8 mouse cellular contexts compared by ENCODE assay signal in the genomic region with DNA sequence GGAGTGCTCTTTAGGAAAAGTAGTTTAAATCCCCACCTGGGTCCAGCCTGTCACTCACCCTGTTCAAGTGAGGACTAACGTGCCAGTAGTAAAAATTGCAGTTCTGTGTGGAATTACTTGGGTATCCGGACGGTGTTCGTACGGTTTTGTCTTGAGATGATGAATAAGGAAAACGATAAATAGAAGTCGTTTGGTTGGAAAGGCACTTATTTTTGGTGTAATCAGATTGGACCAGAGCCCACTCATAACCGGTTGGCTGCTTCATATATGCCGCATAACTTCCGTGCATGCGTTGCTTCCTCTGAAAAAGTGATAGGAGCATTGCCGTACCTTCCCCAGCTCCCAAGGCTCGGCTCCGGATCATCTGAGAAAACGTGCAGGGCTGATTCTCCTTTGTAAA. TPM values are rescaled to one million over a fixed set of nuclear protein-coding genes. Genes with fewer than 3 reads are reported as not detected.
DNase-seq lines count a peak whose midpoint lies in the region; ATAC-seq and TF ChIP-seq lines count a peak whose summit lies in the region.

No protein-coding gene starts in this region.

- H3K4me3 ChIP-seq in heart, embryonic 11.5 days (ENCODE audit: low read depth, low read length) = peak overlapping the region; percentile 87
- peak overlapping the region; percentile 95 for H3K4me3 ChIP-seq in G1E (ENCODE audit: low read depth, low read length)
- H3K4me3 ChIP-seq in forebrain, embryonic 11.5 days (ENCODE audit: low read depth, low read length) = peak overlapping the region; percentile 89
- H3K4me3 ChIP-seq in limb, embryonic 14.5 days (replicated peaks; ENCODE audit: low read length) = peak overlapping the region; percentile 98
- H3K4me3 ChIP-seq in neural tube, embryonic 14.5 days (ENCODE audit: low read depth, low read length) = peak overlapping the region; percentile 96

- no peak for DNase-seq in heart, postnatal 14 days
- DNase-seq in G1E (ENCODE audit: low spot score) = peak; percentile 49
- no peak for DNase-seq in forebrain, embryonic 11.5 days (ENCODE audit: low spot score)
- peak; percentile 39 for DNase-seq in limb, embryonic 14.5 days (ENCODE audit: low spot score)
- DNase-seq in yolk sac, embryonic 10.5 days (ENCODE audit: low spot score) = no peak
- no peak for DNase-seq in right cerebral cortex, adult 18-20 months

- no peak for TF ChIP-seq CTCF in G1E (IDR thresholded peaks at IDR 0.05; ENCODE audit: low read depth, low read length)

- H3K27me3 ChIP-seq in heart, embryonic 11.5 days (ENCODE audit: control insufficient read depth, insufficient read depth, low read length) = no peaks in the 10 kb centered on the region
- H3K27me3 ChIP-seq in G1E (ENCODE audit: insufficient read depth, low read length) = no peaks in the 10 kb centered on the region
- H3K27me3 ChIP-seq in forebrain, embryonic 11.5 days (ENCODE audit: control insufficient read depth, insufficient read depth, low read length) = no peaks in the 10 kb centered on the region
- H3K27me3 ChIP-seq in limb, embryonic 14.5 days (ENCODE audit: control insufficient read depth, insufficient read depth, low read length) = no peaks in the 10 kb centered on the region
- no peaks in the 10 kb centered on the region for H3K27me3 ChIP-seq in neural tube, embryonic 14.5 days (ENCODE audit: control insufficient read depth, insufficient read depth, low read length)

- peak overlapping the region; percentile 76 for H3K4me2 ChIP-seq in heart, embryonic 11.5 days
- H3K4me2 ChIP-seq in forebrain, embryonic 11.5 days (ENCODE audit: low read depth, low read length, severe bottlenecking) = peak overlapping the region; percentile 71
- H3K4me2 ChIP-seq in limb, embryonic 14.5 days (replicated peaks; ENCODE audit: low read depth, low read length, severe bottlenecking) = peak overlapping the region; percentile 67
- H3K4me2 ChIP-seq in neural tube, embryonic 14.5 days (ENCODE audit: low read depth, low read length) = peak overlapping the region; percentile 67

- under 1% methylated on average over 15 of the region's 15 CpGs for WGBS in heart, embryonic 11.5 days (ENCODE audit: insufficient replicate concordance)
- 2% methylated on average over 15 of the region's 15 CpGs for WGBS in forebrain, embryonic 11.5 days
- WGBS in limb, embryonic 14.5 days = under 1% methylated on average over 15 of the region's 15 CpGs
- 1% methylated on average over 15 of the region's 15 CpGs for WGBS in neural tube, embryonic 14.5 days

- H3K9ac ChIP-seq in heart, embryonic 11.5 days (ENCODE audit: low read depth, low read length) = peak overlapping the region; percentile 95
- peak overlapping the region; percentile 95 for H3K9ac ChIP-seq in forebrain, embryonic 11.5 days (ENCODE audit: low read length)
- H3K9ac ChIP-seq in limb, embryonic 14.5 days (ENCODE audit: low read depth, low read length, severe bottlenecking) = peak overlapping the region; percentile 95
- peak overlapping the region; percentile 1; the same call in 1 of the 2 replicates for H3K9ac ChIP-seq in neural tube, embryonic 14.5 days (replicated peaks; ENCODE audit: low read depth, low read length)

- no peaks in the 10 kb centered on the region for H3K36me3 ChIP-seq in heart, embryonic 11.5 days (ENCODE audit: control insufficient read depth, insufficient read depth, low read length)
- peaks cover 55% of the 10 kb centered on the region for H3K36me3 ChIP-seq in G1E (replicated peaks)
- no peaks in the 10 kb centered on the region; the same call in 1 of the 2 replicates for H3K36me3 ChIP-seq in forebrain, embryonic 11.5 days (ENCODE audit: control insufficient read depth, insufficient read depth, low read length)
- peaks cover 16% of the 10 kb centered on the region; the same call in 1 of the 2 replicates for H3K36me3 ChIP-seq in limb, embryonic 14.5 days (ENCODE audit: control insufficient read depth, insufficient read depth, low read length)
- no peaks in the 10 kb centered on the region for H3K36me3 ChIP-seq in neural tube, embryonic 14.5 days (ENCODE audit: control insufficient read depth, insufficient read depth, low read length)

- H3K27ac ChIP-seq in heart, embryonic 11.5 days (ENCODE audit: low read depth, low read length) = peak overlapping the region; percentile 51; the same call in 1 of the 2 replicates
- H3K27ac ChIP-seq in forebrain, embryonic 11.5 days (ENCODE audit: low read depth, low read length) = peak overlapping the region; percentile 46; the same call in 1 of the 2 replicates
- H3K27ac ChIP-seq in limb, embryonic 14.5 days (replicated peaks; ENCODE audit: low read depth, low read length) = peak overlapping the region; percentile 91; the same call in 1 of the 2 replicates
- no peak overlapping the region for H3K27ac ChIP-seq in neural tube, embryonic 14.5 days (ENCODE audit: low read depth, low read length)

- TF ChIP-seq POLR2A in limb, embryonic 14.5 days (IDR thresholded peaks at IDR 0.05; ENCODE audit: borderline replicate concordance, extremely low read depth, insufficient read depth, insufficient read length) = no peak

- ATAC-seq in heart, embryonic 11.5 days (replicated peaks; ENCODE audit: insufficient number of reproducible peaks, low FRiP score, low TSS enrichment) = no peak
- ATAC-seq in G1E (ENCODE audit: extremely low read depth, insufficient number of reproducible peaks, low FRiP score, poor library complexity, severe bottlenecking) = peak; percentile 17
- ATAC-seq in forebrain, embryonic 11.5 days (replicated peaks; ENCODE audit: low FRiP score) = no peak; the same call in 1 of the 2 replicates
- ATAC-seq in limb, embryonic 14.5 days (ENCODE audit: low FRiP score, low read depth) = no peak
- no peak; the same call in 1 of the 2 replicates for ATAC-seq in neural tube, embryonic 14.5 days (ENCODE audit: low read depth)

- H3K4me1 ChIP-seq in heart, embryonic 11.5 days (ENCODE audit: control insufficient read depth, insufficient read depth, low read length) = peaks cover 18% of the 10 kb centered on the region
- H3K4me1 ChIP-seq in G1E (ENCODE audit: insufficient read depth, low read depth, low read length) = peaks cover 44% of the 10 kb centered on the region
- H3K4me1 ChIP-seq in forebrain, embryonic 11.5 days (replicated peaks; ENCODE audit: control insufficient read depth, insufficient read depth, low read length) = peaks cover 4% of the 10 kb centered on the region; the same call in 1 of the 2 replicates
- peaks cover 14% of the 10 kb centered on the region for H3K4me1 ChIP-seq in limb, embryonic 14.5 days (ENCODE audit: control insufficient read depth, insufficient read depth, low read length)
- peaks cover 14% of the 10 kb centered on the region for H3K4me1 ChIP-seq in neural tube, embryonic 14.5 days (ENCODE audit: control insufficient read depth, insufficient read depth, low read length)

- no peaks in the 10 kb centered on the region for H3K9me3 ChIP-seq in heart, embryonic 11.5 days (replicated peaks; ENCODE audit: control insufficient read depth, low read length)
- H3K9me3 ChIP-seq in G1E (replicated peaks) = no peaks in the 10 kb centered on the region
- no peaks in the 10 kb centered on the region for H3K9me3 ChIP-seq in forebrain, embryonic 11.5 days (ENCODE audit: control insufficient read depth, low read length)
- no peaks in the 10 kb centered on the region for H3K9me3 ChIP-seq in limb, embryonic 14.5 days (ENCODE audit: control insufficient read depth, low read length)
- no peaks in the 10 kb centered on the region for H3K9me3 ChIP-seq in neural tube, embryonic 14.5 days (ENCODE audit: control insufficient read depth, low read length)

- intact Hi-C loops in heart, postnatal 14 days (cut with DNase I) = no loop called here

RNA-seq across cellular contexts. Expression of gene Bora, which starts 0.8 kb away (rescaled TPM):
- 51.9 and 52.1 TPM in 2 replicates for polyA plus RNA-seq in heart, embryonic 11.5 days (2014; fragmentation: Nextera tagmentation; extraction: Ambion mirVana)
- total RNA-seq in heart, postnatal 14 days (2021) = 1 to 10 TPM; 2.7 to 3.2 TPM
- 164 and 189 TPM in 2 replicates for total RNA-seq in G1E (2014; fragmentation: Nextera tagmentation)
- 90.2 and 97.6 TPM in 2 replicates for total RNA-seq in G1E (2017)
- polyA plus RNA-seq in G1E (2012) = 16.5 and 27.0 TPM in 2 replicates
- polyA plus RNA-seq in forebrain, embryonic 11.5 days (2014; fragmentation: Nextera tagmentation; extraction: Ambion mirVana) = 84.5 and 87.8 TPM in 2 replicates
- 30.4 and 33.3 TPM in 2 replicates for polyA plus RNA-seq in limb, embryonic 14.5 days (2012; rRNA removed)
- polyA plus RNA-seq in limb, embryonic 14.5 days (2014; fragmentation: Nextera tagmentation; extraction: Ambion mirVana) = 45.5 and 48.6 TPM in 2 replicates
- 10.6 and 14.3 TPM in 2 replicates for polyA plus RNA-seq in neural tube, embryonic 14.5 days (2014; fragmentation: Nextera tagmentation; extraction: Ambion mirVana)

RNA-seq across cellular contexts. Expression of gene Mzt1, which starts 0.8 kb away (rescaled TPM):
- polyA plus RNA-seq in heart, embryonic 11.5 days (2014; fragmentation: Nextera tagmentation; extraction: Ambion mirVana) = 93.1 and 97.9 TPM in 2 replicates
- 10 to 100 TPM; 31.9 to 32.1 TPM for total RNA-seq in heart, postnatal 14 days (2021)
- 304 and 345 TPM in 2 replicates for total RNA-seq in G1E (2014; fragmentation: Nextera tagmentation)
- total RNA-seq in G1E (2017) = 156 and 181 TPM in 2 replicates
- polyA plus RNA-seq in G1E (2012) = 46.4 and 48.8 TPM in 2 replicates
- polyA plus RNA-seq in forebrain, embryonic 11.5 days (2014; fragmentation: Nextera tagmentation; extraction: Ambion mirVana) = 115 and 137 TPM in 2 replicates
- polyA plus RNA-seq in limb, embryonic 14.5 days (2012; rRNA removed) = 53.2 and 56.0 TPM in 2 replicates
- polyA plus RNA-seq in limb, embryonic 14.5 days (2014; fragmentation: Nextera tagmentation; extraction: Ambion mirVana) = 44.3 and 48.4 TPM in 2 replicates
- 105 and 110 TPM in 2 replicates for polyA plus RNA-seq in neural tube, embryonic 14.5 days (2014; fragmentation: Nextera tagmentation; extraction: Ambion mirVana)

RNA-seq across cellular contexts. Expression of gene Pibf1, which starts 52.4 kb away (rescaled TPM):
- polyA plus RNA-seq in heart, embryonic 11.5 days (2014; fragmentation: Nextera tagmentation; extraction: Ambion mirVana) = 15.8 and 16.7 TPM in 2 replicates
- total RNA-seq in heart, postnatal 14 days (2021) = 1 to 10 TPM; 7.3 to 9.0 TPM
- total RNA-seq in G1E (2014; fragmentation: Nextera tagmentation) = 53.2 and 58.1 TPM in 2 replicates
- total RNA-seq in G1E (2017) = 52.8 and 67.9 TPM in 2 replicates
- polyA plus RNA-seq in G1E (2012) = 0.95 and 1.4 TPM in 2 replicates
- polyA plus RNA-seq in forebrain, embryonic 11.5 days (2014; fragmentation: Nextera tagmentation; extraction: Ambion mirVana) = 21.2 and 26.3 TPM in 2 replicates
- 7.2 and 9.8 TPM in 2 replicates for polyA plus RNA-seq in limb, embryonic 14.5 days (2012; rRNA removed)
- polyA plus RNA-seq in limb, embryonic 14.5 days (2014; fragmentation: Nextera tagmentation; extraction: Ambion mirVana) = 14.5 and 17.7 TPM in 2 replicates
- 19.3 and 22.1 TPM in 2 replicates for polyA plus RNA-seq in neural tube, embryonic 14.5 days (2014; fragmentation: Nextera tagmentation; extraction: Ambion mirVana)

RNA-seq across cellular contexts. Expression of gene Rpl36a-ps1, which starts 52.7 kb away (rescaled TPM):
- 1.0 and 1.8 TPM in 2 replicates for polyA plus RNA-seq in heart, embryonic 11.5 days (2014; fragmentation: Nextera tagmentation; extraction: Ambion mirVana)
- 1 to 10 TPM; 1.1 to 3.7 TPM for total RNA-seq in heart, postnatal 14 days (2021)
- 3.0 TPM in 1 of 2 replicates, not detected in the other for total RNA-seq in G1E (2014; fragmentation: Nextera tagmentation)
- total RNA-seq in G1E (2017) = 27.6 and 29.2 TPM in 2 replicates
- polyA plus RNA-seq in G1E (2012) = 0.92 and 1.4 TPM in 2 replicates
- 2.1 and 3.4 TPM in 2 replicates for polyA plus RNA-seq in forebrain, embryonic 11.5 days (2014; fragmentation: Nextera tagmentation; extraction: Ambion mirVana)
- polyA plus RNA-seq in limb, embryonic 14.5 days (2012; rRNA removed) = 2.1 and 5.4 TPM in 2 replicates
- polyA plus RNA-seq in limb, embryonic 14.5 days (2014; fragmentation: Nextera tagmentation; extraction: Ambion mirVana) = 3.7 and 4.2 TPM in 2 replicates
- polyA plus RNA-seq in neural tube, embryonic 14.5 days (2014; fragmentation: Nextera tagmentation; extraction: Ambion mirVana) = 1.2 and 1.5 TPM in 2 replicates

RNA-seq across cellular contexts. Expression of gene Dis3, which starts 52.8 kb away (rescaled TPM):
- 27.3 and 31.9 TPM in 2 replicates for polyA plus RNA-seq in heart, embryonic 11.5 days (2014; fragmentation: Nextera tagmentation; extraction: Ambion mirVana)
- 10 to 100 TPM; 11.9 to 12.0 TPM for total RNA-seq in heart, postnatal 14 days (2021)
- total RNA-seq in G1E (2014; fragmentation: Nextera tagmentation) (105 and 113 TPM in 2 replicates), G1E (2017) (70.1 and 80.3 TPM in 2 replicates)
- polyA plus RNA-seq in G1E (2012) = 26.4 and 36.2 TPM in 2 replicates
- 46.1 and 50.2 TPM in 2 replicates for polyA plus RNA-seq in forebrain, embryonic 11.5 days (2014; fragmentation: Nextera tagmentation; extraction: Ambion mirVana)
- 24.3 and 30.7 TPM in 2 replicates for polyA plus RNA-seq in limb, embryonic 14.5 days (2012; rRNA removed)
- polyA plus RNA-seq in limb, embryonic 14.5 days (2014; fragmentation: Nextera tagmentation; extraction: Ambion mirVana) = 37.6 and 47.4 TPM in 2 replicates
- 27.4 and 30.1 TPM in 2 replicates for polyA plus RNA-seq in neural tube, embryonic 14.5 days (2014; fragmentation: Nextera tagmentation; extraction: Ambion mirVana)

Comparison
In these comparisons a context has a peak if more than half of its experiments do, and no peak if none do; other contexts are left out.
1. H3K9ac ChIP-seq: peak in every context shown above with its lines; median percentile 95 in heart, embryonic 11.5 days; 95 in forebrain, embryonic 11.5 days; 95 in limb, embryonic 14.5 days; 1 in neural tube, embryonic 14.5 days.
2. DNase-seq: peak in G1E (single experiment) and limb, embryonic 14.5 days (single experiment); none in heart, postnatal 14 days (0 of 2), forebrain, embryonic 11.5 days (single experiment), yolk sac, embryonic 10.5 days (single experiment) and right cerebral cortex, adult 18-20 months (single experiment).
3. Peak in every context shown above with its lines, with median percentiles within 50 percentile points of each other: H3K4me2 ChIP-seq and H3K4me3 ChIP-seq.